Mouse (Mus musculus): Measurements from ENCODE around the gene Fbxl4. TPM values are rescaled to one million over a fixed set of nuclear protein-coding genes. Genes with fewer than 3 reads are reported as not detected.
"Not testable (repeated sequence)": the region's sequence is repeated elsewhere in the genome, so short reads cannot be mapped to it uniquely, and the experiment has no call there.

Fbxl4 gene
- 9.7 and 14.8 TPM in 2 replicates for total RNA-seq (2015)
- total RNA-seq (2017) = 4.4 and 8.0 TPM in 2 replicates

DNA sequence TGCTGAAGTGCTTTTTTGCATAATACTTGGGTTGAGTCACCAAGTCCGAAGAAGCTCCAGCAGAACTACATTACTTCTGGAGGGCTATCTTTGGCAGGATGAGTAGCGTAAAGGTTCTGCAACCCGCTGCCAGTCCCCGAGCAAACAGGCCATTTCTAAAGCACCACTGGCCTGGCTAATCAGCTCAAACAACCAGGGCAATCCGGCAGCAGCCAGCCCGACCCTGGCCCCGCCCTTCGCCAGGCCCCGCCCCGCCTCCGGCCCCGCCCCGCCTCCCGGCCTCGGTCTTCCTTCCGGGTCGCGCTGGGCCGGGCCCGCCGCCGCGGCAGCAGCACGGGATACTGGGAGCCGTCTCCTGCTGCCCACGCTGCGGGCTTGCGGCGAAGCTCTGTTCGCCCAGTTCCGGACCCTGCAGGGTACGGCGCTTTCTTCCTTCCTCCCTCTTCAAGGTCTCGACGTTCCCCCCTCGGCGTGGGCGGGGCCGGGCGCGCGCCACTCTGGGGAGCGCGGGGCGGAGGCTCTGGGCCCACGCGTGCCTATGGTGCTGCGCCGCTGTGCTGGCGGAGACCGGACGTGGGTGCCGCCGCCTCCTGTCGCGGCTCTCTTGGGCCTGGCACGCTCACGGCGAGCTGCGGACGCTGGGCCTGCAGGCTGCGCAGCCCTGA lies at the start of gene Fbxl4:
Gene Fbxl4 (plus strand): TSS at position 278 of the 665 bp plus-strand sequence.
- ATAC-seq (replicated peaks; ENCODE audit: poor library complexity) = peak; percentile 82

DNA sequence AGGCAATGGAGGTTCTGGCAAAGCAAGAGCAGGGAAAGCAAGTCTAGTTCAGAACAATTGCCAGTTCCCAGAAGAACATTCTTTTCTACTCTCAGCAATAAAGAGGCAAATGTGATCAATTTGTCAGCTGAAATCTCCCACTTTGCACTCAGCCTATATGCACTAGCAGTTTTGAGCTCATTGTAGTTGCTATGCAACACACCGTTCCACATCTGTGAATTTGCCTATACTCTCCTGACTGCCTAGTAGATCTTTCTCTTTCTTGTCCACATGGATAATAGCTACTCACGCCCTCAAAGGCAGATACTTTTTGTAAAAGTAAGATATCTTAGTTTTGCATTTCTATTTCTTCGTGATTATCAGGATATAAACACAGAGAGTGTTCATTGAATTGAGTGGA lies 42.8 kb upstream of the Fbxl4 start:
- no peak for ATAC-seq (replicated peaks; ENCODE audit: poor library complexity)

DNA sequence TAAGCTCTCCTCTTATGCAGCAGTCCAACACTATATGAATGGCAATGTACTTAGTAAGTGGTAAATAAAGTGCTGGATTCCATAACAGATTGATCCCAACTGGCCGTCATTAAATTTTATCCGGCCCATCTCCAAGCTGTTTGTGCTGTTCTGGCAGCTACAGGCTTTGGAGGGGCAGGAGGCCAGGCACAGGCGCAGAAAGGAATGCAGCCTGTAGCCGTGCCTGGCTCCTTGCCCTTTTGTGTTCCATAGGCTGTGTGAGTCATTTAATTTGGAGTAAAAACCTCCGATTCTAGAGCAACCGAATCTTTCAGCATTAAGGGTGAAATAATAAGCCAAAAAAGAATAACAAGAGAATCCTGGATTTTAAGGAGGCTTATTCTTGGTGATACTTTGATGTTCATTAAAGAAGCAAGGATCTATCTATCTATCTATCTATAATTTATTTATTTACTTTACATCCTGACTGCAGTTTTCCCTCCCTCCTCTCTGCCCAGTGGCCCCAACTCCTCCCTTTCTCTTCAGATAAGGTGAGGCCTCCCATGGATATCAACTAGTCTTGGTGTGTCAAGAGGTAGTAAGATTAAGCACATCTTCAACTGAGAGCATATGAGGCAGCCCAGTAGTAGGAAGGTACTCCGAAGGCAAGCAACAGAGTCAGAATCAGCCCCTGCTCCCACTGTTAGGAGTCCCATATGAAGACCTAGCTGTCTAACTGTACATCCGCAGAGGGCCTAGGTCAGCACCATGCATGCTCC lies 14.3 kb upstream of the Fbxl4 start:
- ATAC-seq (replicated peaks; ENCODE audit: poor library complexity) = no peak

DNA sequence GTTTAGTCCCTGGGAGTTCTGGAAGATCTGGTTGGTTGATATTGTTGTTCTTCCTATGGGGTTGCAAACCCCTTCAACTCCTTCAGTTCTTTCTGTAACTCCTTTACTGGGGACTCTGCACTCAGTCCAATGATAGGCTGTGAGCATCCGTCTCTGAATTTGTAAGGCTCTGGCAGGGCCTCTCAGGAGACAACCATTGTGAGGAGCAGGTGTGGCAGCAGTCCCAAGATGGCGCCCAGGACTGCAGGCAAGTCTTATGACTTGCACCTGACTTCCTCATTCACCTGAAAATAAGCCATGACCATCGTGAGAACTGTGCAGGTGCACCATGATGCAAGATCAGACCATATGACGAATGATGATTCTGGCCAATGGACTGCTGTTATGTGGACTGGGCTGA lies 8.3 kb upstream of the Fbxl4 start:
- ATAC-seq (replicated peaks; ENCODE audit: poor library complexity) = not testable (repeated sequence)

DNA sequence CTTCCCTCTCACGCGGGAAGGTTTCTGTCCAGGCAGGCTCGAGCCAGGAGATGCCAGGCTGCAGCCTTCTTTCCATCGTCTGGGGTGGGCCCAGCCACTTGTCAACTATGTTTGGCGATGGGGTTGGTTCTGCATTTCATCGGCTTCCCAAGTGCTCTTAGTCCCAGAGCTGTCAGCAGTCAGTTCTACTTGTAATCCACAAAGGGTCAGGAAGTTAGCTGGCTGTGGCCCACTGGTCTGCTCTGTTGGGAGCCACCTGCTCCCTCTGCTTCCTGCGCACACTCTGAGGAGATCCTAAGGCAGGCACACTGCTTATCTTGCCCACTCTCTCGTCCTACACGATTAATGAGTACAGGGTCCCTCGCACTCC lies 573 bp downstream of the Fbxl4 start:
- ATAC-seq (replicated peaks; ENCODE audit: poor library complexity) = peak; percentile 52

DNA sequence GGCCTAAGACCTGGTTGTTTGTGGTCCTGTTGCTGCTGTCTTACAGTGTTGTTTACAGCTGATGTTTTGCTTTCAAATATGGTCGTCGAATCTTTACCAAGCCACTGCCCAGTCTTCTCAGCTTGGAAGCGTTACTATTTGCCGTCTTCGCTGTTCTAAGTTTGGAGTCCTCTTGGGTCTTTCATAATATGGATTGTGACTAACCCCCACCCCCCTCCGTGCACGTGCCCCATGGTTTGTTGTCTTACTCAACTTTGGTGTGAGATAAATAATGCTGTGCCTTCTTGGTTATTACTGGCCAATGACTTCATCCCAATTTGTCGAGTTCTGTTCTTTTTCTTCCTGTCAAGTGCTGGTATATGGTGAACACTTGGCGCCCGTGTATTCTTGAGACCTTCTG lies 1.1 kb downstream of the Fbxl4 start:
- no peak for ATAC-seq (replicated peaks; ENCODE audit: poor library complexity)

DNA sequence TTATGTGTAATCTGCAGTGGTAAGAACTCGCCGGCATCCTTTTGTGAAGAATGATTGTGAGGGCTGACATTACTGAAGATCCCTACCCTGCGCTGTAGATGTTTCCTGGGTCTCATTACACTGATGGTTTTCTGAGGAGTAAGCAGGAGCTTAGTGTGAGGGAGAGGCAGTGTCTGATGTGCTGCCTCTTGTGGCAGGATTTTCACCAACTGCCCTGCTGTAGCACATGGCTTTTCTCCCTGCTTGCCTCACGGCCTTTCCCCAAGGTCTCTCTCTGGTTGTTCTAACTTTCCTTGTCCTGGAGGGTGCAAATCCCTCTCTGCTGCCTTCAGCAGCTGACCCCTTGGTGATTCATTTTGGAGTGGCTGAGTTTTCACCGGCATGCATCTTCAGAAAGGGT lies 10.0 kb downstream of the Fbxl4 start:
- peak; percentile 61 for ATAC-seq (replicated peaks; ENCODE audit: poor library complexity)

DNA sequence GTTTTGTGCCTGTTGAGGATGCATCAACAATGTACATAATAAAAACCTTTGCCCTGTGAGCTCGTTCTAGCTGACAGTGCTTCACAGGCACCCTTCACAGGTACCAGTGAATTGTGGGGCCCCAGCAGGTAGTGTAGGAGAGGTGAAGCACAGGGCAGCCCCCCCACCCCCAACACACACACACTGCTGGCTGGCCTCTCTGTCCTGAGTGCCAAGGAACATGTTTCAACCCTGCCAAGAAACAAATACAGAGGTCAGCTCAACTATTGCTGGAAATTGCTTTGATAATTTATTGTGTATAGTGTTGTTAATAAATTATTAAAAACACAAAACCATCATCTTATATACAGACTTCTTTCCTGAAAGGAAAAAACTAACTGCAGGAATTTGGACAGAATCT lies 21.2 kb downstream of the Fbxl4 start:
- ATAC-seq (replicated peaks; ENCODE audit: poor library complexity) = no peak

DNA sequence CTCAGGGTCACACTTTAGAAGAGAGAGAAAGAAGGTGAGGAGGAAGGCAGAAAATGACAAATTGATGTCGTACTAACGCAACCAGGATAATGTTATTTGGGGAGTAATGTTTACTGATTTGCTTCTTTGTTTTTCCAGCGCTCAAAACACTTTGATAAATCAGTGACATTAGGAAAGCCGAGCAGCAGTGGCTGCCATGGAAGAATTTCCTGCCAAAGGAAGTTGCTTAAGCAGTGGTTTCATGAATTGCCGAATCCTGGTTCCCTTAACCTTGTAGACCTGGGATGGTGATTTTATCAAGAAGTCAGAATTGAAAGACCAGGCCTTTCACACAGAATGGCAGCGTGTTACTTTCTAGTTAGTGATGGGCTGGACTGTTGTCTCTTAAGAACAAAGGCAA lies 23.3 kb downstream of the Fbxl4 start:
- ATAC-seq (replicated peaks; ENCODE audit: poor library complexity) = 0 out of 2 replicates have a peak, but pooled peaks have one; percentile 44

DNA sequence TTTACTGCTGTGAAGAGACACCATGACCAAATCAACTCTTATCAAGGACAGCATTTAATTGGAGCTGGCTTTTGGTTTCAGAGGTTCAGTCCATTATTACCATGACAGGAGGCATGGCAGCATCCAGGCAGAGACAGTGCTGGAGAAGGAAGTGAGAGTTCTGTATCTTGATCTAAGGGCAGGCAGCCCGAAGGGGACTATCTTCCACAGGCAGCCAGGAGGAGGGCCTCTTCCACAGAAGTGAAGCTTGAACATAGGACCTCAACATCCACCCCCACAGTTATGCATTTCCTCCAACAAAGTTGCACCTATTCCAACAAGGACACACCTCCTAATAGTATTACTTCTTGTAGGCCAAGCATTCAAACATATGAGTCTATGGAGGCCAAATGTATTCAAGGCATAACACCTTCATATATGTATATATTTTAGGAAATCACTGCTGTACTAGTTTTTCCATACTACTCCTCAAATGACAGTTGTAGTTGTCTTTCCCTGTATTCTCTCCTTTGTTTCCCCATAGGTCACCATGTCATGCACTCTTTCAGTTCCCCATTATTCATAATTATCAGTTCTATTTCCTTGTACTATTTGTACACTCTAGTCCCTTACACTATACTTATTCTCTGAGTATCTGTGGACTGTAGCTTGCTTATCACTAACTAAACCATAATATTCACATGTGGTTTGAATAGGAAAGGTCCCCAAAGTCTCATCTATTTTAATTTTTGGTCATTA lies 26.4 kb downstream of the Fbxl4 start:
- 0 out of 2 replicates have a peak, but pooled peaks have one; percentile 50 for ATAC-seq (replicated peaks; ENCODE audit: poor library complexity)

DNA sequence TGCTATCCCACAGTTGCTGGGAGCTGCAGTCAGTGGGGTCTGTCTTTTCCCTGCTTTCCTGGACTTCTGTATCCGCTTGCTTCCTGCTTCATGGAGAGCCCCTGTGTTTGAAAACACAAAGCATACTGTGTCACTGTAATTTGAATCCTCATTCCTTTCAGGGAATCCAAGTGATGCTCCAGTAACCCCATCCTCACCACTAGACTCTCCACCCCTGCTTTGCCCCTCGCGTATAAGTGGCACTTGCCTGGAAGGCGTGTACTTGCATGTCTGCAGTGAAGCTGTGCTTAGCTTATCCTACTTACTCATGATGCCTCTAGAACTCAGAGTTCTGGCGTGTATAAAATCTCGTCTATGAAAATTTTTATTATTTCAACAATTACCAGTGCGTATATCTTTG lies 32.7 kb downstream of the Fbxl4 start:
- ATAC-seq (replicated peaks; ENCODE audit: poor library complexity) = no peak

DNA sequence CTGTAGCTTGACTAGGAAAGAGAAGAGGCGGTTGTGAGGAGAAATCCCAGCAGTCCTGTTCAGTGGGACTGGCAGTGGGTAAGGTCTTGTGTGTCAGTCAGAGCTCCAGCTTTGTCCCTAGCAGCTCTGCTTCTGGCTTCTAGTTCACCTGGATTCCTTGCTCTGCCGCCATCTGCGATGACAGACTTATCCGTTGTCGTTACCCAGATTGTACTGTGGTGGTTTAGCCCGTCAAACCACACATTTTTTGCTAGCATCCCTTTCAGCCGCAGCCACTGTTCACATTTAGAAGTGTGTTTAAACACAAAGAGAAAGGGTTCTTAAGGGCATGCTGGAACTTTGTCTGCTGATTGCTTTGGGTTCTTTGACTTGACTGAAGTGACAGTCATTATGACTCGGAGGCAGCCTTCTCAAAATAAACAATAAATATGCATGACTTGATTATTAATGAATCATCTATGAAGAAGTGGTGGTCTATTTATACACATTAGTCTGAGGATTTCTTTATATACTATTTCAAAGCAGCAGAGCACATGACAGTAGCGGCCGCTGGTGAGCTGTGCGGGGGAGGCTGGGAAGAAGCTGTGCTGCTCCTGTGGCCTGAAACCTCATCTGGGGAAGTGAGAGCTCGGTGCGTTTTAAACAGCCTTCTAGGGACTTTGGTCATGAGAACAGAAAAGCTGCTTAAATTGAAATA lies 35.6 kb downstream of the Fbxl4 start:
- ATAC-seq (replicated peaks; ENCODE audit: poor library complexity) = peak; percentile 52

DNA sequence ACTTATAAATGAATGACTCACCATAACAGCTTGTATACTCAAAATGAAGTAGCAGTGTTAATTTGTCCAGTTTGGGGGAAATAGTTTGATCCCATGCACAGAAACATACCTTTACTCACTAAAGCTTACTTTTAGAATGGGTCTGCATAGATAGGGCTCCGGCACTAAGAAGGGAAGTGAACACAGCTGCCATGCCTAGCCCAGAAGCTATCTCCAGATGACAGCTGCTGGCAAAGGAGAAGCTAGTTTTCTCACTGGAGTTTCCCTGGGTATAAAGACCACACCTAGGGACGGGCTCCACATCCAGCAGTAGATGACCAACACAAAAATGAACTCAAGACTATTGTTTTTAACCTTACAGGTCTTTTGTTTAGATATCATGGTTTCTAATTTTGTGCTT lies 38.1 kb downstream of the Fbxl4 start:
- no peak for ATAC-seq (replicated peaks; ENCODE audit: poor library complexity)

DNA sequence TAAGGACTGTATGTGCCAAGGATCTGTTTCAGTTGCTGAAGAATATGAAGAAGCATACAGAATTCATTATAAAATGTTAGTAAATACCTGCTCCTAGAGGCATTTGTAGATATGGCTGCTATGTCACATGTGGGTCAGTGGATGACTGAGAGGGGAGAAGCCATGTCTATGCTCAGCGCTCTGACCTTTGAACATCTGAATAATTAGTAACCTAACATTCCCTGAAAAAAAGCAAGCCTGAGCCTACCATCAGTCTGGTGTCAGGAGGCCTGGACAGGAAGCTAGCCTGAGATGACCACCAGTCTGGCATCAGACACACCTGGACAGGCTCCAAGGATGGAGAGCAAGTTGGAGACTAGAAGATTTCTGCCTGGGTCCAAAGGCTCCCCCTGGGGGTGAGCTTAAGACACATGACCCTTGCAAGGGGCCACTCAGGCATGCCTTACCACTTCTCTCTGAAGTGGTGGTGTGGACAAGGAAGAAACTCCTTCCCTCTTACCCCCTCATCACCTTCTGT lies 39.2 kb downstream of the Fbxl4 start:
- ATAC-seq (replicated peaks; ENCODE audit: poor library complexity) = no peak

DNA sequence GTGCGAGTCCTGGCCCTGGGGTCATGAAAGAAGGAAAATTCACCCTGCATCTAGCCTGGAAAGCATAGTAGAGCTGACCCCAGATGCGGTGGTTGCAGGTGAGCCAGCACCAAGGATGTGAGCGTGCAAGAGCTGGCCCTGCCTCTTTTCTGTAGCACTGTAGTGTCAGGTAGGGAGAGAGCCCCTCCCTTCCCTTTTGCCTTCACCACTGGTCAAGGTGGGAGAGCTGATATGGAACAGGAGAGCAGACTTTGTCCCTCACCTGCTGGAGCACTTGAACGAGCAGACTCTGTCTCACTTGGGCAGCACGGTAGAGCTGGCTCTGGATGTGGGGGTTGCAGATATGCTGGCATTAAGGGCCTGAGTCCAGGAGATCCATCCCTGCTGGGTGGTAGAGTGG lies 39.7 kb downstream of the Fbxl4 start:
- no peak for ATAC-seq (replicated peaks; ENCODE audit: poor library complexity)

DNA sequence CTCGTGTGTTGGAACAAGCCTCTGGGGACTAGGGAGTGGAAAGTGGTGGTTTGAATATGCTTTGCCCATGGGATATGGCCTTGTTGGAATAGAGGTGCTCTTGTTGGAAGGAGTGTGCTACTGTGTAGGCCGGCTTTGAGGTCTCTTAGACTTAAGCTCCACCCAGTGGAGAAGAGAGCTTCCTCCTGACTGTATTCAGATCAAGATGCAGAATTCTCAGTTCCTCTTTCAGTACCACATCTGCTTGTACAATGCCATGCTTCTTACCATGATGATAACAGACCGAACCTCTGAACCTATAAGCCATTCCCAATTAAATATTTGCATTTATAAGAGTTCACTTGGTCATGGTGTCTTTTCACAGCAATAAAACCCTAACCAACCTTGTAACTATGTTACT lies 44.7 kb downstream of the Fbxl4 start:
- ATAC-seq (replicated peaks; ENCODE audit: poor library complexity) = peak; percentile 96

DNA sequence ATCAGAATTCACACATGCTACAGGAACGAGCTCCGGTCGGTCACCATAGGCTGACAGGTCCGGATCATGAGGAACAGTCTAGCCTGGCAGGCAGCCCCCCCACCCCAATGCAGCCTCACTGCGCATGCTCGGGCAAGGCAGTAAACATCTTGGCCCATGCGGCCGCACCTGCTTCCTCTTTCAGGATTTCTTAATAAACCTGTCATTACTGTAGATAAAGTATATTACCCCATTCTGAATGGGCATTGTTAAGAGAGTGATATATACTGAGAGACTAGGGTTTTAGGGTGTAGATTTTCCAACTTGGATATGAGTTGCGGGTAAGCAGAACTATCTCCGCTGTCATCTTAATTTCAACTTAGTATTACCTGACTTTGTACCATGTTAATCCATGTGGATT lies 45.6 kb downstream of the Fbxl4 start:
- ATAC-seq (replicated peaks; ENCODE audit: poor library complexity) = peak; percentile 63

DNA sequence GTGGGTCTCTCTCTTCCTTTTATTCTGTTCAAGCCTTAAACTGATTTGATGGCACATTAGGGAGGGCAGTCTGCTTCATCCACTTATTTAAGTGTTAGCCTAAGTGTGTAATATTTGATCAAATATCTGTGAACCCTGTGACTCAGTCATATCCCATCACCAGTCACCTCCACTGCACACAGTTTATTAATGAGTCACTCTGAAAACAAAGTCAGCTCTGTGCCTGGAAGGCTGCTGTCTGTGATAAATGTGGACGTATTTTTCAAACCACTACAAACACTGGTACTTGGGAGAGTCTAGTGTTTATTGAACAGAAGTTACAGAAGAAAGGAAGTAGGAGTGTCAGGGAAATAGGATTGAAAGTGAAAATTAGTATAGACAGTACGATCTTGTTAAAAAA lies 63.3 kb downstream of the Fbxl4 start:
- ATAC-seq (replicated peaks; ENCODE audit: poor library complexity) = no peak

DNA sequence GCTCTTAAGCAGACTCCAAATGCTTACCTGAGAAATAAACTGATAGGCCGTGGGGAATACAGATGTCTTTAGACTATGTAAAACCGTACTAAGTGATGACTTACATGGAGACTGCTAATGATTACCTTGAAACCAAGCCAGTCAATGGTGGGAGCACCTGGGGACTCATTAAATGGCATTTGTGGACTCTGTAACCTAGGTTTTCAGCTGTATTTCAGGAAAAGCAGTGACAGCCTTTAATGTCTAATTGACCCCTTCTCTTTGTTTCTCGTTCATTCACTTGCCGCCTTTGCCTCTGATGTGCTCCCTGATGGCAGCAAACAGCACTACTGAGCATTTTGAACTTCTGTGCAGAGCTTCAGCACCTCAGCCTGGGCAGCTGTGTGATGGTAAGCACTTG lies 65.1 kb downstream of the Fbxl4 start:
- no peak for ATAC-seq (replicated peaks; ENCODE audit: poor library complexity)

DNA sequence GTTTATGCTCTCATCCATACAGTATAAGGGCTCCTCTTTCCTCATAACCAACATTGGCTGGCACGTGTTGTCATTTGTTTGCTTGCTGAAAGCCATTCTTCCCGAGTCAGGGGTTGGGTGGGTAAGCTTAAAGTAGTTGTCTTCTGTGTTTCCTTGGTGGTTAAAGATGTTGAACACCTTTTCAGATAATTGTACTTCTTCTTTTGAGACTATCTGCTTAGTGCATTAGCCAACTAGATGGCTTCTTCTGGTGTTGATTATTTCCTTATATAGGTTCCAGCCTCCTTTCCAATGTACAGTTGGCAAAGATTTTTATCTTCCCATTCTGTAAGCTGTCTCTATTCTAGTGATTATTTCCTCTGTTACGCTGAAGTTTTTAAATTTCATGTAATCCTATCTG lies 70.8 kb downstream of the Fbxl4 start:
- no peak for ATAC-seq (replicated peaks; ENCODE audit: poor library complexity)

DNA sequence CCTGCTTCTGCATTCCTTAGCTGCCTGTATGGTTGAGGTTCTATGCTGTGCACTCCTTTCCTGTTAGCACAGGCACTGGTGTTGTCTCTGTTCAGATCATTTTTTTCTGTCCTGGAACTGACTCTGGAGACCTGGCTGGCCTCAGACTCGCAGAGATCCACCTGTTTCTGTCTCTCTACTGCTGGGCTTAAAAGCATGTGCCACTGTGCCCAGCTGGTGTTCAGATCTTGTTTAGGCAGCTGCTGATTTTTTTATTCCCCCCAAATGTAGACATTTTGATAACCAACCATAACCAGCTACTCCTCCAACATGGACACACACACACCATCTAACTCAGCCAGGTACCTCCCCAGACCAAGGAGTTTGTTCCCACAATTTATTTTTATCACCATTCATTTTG lies 112.2 kb downstream of the Fbxl4 start:
- no peak for ATAC-seq (replicated peaks; ENCODE audit: poor library complexity)

Measured in megakaryocyte progenitor cell, adult 5-6 weeks (primary cell).